Mouse (Mus musculus): ENCODE measurements around the gene Dnah1.

Gene Dnah1

DNA sequence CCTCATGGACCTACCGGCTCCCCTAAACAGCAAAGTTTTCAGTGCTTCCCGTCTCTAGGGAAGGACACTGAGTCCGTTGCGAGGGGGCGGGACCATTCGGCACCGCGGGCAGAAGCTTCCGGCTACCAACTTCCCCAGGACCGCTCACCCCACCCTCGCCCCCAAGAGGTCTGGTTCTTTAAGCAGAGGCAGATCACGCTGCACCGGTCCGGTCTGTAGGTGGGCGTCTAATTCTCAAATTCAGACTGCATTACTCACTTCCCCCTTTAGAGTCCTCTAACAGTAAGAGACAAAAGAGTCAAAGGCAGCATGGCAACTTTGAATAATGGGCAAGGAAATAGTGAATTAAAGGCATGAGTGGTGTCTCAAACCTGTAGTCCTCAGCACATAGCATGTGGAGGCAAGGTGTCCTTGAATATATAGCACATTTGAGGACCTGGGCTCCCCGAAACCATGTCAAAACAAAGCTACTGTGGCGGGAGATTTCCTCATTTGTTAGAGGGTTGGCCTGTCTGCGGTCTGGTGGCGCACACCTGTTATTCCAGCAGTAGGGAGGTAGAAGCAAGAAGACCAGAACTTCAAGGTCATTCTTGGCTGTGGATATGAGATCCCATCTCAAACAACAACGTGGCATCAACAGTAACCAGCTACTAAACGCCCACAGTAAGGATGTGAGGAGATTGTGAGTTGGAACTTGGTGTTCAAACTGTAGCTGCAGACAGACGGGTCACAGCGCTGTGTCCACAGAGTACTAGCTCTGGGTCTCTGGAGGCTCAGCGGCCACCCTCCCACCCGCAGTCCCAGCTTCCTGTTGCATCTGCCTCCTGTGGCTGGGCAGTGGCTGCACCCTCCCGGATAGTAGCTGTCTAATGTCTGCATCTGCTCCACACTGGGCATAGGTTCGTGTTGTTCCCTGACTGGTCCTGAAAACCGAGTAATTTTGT lies at the start of gene Dnah1:
TSS of gene Dnah1 (minus strand) at position 48 of the 944 bp plus-strand sequence.
- DNase-seq: peak; percentile 57 to 62

DNA sequence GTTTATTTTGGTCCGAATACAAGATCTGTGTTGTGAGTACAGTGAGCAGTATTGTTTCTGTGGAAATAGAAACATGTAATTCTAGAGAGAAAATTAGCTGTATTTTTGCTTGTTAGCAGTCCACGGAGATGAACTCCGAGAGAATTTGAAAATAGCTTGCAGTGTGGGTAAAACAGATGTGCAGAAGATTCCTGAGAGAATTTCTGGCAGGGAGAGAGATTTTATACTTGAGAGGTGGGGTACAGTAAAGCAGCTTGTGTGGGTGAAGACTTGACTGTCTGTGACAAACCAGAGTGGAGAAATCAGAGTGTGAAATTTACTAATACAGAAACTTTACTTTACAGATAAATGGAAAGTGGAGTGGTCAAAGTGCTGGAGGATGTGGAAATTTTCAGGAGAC lies 45.7 kb upstream of the Dnah1 start:
- no peak for DNase-seq

DNA sequence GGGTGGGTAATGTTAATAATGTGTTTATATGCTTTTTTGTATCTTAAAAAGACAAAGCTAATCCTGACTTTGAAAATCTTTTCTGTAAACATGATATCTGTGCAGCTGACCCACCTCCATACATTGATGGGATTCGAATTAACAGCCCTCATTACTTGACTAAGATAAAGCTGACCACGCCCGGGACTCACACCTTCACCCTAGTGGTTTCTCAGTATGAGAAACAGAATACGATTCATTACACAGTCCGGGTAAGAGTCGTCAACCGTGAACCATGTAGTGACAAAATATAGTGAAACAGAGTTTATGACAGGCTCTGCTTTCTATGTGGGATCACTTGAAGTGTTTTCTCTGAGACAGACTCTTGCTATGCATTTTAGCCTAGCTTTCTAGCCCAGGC lies 44.3 kb upstream of the Dnah1 start:
- no peak for DNase-seq

DNA sequence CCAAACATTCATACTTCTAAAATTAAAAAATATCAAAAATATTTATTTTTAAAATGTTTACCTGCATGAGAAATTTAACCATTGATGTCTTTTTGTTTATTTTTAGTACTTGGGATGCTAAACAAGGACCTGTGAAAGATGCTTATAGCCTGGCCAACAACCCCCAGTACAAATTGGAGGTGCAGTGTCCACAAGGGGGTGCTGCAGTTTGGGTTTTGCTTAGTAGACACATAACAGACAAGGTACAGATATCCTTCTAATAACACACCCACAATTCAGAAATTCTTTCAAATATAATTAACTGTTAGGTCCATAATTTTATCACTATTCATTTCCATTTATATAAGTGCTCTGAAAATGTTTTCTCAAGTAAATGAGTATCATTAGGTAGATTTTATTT lies 41.7 kb upstream of the Dnah1 start:
- DNase-seq: peak; percentile 65 to 77

DNA sequence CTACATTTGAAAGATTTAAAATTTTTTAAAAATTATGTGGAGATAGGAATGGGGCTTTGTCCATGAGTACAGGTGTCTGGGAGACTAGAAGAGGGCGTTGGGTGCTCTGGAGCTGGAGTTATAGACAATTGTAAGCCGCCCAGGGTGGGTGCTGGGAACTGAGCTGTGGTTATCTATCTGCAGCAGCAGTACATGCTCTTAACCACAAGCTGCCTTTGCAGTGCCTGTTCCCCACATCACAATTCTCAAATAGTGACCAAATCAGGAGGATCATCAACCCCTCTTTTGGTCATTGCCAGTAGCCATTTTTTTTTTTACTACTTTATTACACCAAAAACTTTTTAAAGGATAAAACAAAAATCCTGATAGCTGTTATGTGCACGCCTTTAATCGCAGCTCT lies 40.9 kb upstream of the Dnah1 start:
- no peak for DNase-seq

DNA sequence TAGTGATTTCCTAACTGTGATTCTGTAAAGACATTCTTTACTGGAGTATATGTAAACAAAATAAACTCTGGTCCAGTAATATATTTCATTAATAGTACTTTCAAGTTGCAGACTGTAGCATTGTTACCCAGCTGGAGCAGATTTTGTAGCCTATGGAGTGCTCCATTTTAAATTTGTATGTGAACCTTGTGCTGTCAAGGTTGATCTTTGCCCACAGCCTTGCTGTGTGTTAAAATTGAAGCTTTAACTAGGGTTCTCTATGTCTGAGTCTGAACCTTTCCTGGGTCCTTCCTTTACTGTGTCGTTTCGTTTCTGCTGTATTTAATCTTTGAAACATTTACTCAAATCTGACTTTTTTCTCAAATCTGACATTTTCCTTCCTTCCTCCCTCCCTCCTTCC lies 38.5 kb upstream of the Dnah1 start:
- no peak for DNase-seq

DNA sequence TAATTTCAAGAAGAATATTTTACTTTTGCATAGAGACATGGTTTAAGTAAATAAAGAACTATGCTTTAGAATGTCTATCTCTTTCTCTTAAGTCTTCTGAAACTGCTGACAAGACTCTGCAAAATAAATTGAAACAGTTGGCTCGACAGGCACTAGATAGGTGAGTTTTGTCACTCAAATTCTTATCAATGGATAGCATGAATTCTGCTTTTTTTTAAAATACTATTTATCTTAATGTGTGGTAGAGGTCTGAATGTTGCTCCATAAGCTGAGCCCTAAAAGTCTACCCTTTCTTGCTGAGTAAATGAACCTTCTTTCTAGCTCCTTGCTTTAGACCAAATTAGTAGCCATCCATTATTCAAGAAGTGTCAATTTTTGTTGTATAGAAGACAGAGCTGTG lies 21.7 kb upstream of the Dnah1 start:
- no peak for DNase-seq

DNA sequence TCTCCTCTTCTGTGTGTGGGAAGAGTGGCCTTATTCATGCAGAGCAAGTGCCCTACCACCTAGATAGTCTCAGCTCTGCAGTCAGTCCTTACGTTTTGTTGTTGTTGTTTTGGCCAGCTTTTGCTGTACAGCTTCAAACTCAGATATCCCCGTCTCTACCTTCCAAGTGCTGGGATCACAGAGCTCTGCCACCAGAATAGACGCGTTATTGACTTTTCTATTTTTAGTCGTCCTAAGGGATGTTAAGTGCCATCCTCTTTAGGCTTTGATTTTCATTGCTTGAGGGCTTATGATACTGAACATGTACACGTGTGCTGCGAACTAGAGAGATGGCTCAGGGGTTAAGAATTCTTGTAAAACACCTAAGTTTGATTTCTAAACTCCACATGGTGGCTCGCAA lies 19.5 kb upstream of the Dnah1 start:
- DNase-seq: no peak

DNA sequence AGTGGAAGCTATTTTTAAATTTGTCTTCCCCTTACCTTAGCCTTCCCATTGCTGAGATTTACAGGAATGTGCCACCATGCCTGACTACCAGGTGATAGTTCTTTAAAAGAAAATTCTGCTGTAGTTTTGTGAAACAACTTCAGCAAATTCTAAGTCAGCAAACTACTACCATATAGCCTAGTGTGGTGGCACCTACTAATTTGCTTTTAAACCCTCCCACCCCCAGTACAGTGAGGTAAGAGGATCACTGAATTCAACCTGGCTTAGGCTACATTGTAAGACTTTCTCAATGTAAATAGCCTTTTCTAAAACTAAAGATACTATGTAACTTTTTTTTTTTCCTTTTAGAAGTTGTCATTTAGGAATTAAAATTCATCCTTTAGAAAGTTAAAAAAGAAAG lies 14.3 kb upstream of the Dnah1 start:
- DNase-seq: no peak

DNA sequence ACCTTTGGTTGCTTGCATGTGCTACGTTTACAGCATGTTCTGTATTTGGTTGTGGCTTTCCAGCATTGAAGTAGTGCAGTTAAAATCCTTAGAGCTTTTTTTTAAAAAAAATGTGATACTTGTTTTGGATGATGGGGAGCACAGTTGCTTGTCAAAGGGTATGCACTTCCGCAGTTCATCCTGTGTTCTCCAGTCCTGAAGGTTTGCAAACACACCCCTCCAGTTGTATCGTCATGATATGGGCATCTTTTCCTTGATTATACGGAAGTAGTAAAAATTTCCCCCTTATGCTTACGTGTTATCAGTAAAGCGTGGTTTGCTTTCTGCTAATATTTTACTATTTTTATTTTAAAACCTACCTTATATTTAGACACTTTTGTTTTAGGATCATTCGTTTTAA lies 13.7 kb upstream of the Dnah1 start:
- DNase-seq: no peak

DNA sequence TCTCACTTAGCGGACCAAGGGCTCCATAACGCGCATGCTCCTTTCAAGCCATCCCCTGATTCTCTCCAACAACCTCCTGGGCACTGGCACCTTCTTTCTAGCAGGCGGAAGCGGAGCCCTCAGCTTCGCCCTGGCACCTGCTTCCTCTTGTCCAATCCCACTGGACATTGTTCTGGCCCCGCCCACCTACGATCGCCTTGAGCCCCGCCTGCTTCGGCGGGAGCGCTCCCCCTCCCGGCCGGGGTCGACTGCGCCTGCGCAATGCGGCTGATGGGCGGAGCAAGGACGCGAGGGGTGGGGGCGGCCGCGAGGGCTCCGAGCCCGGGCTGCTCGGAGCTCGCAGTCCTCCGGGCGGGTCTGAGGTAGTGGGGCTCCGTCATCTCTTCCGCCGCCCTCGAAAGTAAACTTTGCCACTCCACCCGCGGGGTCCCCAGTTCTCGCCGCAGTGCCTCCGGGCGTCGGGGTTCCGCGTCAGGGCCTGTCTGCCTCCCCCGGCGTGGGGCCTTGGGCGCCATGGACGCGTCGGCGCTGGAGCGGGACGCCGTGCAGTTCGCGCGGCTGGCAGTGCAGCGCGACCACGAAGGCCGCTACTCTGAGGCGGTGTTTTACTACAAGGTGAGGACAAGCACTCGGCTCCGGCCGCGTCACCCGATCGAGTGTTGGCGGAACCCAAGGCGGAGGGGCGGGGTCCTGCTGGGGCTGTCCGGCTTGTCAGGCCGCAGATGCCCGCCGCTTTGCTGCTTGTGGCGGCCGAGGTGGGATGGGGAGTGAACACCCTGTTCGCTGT lies 12.9 kb upstream of the Dnah1 start, which contains the start of gene Capn7:
TSS of gene Capn7 (plus strand) at position 270 of the 787 bp plus-strand sequence.
- DNase-seq: peak; percentile 96 to 99

DNA sequence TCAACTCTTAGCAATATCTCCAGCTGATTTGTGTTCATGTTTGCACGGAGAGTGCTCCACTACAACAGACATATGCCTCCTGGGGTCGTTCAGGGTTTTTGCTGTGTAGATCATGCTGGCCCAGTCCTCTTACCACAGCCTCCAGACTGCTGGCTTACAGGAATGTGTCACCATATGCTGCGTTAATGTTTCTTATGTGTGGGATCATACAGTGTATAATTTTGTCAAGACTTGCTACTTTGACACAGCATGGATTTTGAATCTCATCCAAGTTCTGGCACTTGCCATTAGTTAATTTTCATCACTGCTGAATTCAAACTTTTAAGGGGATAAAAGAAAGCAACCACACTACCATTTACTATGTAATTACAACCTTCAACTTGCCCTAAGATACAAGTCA lies 12.1 kb upstream of the Dnah1 start:
- DNase-seq: no peak

DNA sequence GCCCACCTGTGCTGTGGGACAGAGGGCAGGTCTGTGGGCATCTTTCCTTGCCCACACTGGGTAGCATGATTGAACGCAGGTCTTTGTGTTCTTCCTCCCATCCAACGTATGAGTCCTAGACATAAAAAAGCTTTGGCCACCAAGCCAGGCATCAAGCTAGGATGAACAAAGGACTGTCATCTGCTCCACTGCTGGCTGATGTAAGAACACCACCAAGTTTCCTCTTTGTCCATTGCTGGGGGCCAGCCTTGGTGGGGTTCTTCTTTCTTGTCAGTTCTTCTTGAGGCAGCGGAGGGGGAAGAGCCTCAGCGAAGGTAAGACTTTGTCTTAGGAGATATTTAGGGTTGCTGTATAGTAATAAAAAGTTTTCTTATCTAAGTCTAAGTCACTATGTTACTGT lies 7.3 kb upstream of the Dnah1 start:
- no peak for DNase-seq

DNA sequence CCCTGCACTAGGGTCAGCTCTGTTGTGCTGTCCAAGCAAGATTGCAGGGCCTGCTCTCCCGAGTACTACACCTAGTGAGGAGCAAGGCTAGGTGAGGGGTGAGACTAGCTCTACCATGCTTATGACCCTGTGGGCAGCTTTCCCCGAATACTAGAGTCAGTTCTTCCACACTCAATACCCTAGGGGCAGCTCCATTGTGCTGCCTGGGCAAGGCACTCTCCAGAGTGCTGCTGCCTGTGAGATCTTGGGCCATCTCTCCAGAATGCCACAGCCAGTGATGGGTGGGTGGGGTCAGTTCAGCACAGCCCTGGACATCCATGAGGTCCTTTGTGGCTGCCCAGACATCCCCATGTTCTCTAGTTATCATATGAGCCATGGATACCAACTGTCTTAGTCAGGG lies 6.0 kb upstream of the Dnah1 start:
- DNase-seq: no peak

DNA sequence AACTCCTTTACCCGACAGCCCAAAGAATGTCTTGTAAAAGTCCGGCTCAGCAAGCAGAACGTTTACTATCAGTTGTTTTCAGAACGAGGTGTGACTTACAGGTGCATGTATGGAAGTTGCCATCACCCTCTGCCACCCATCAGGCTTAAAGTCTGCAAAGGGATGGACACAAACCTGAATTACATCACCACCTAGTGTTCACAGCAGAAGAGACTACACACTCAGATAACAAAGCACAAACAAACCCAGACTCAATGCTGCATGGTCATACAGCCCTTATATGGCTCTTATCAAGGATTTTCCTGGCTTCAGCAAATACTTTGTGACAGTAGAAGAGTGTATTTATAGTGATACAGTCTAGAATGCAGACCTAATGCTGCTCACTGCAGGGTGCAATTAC lies 4.0 kb upstream of the Dnah1 start:
- DNase-seq: no peak

DNA sequence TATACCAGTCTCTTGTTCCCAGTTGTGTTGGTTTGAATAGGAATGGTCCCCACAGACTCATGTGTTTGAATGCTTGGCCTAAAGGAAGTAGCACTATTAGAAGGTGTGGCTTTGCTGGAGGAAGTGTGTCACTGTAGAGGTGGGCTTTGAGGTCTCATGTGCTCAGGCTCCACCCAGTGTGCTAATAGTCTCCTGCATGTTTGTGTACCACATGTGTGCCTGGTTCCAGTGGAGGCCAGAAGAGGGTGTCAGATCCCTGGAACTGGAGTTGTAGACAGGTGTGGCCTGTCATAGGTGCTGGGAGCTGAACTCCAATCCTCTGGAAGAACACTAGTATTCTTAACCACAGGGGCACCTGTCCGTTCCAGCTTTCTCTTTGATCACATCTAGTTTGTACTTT lies 3.5 kb upstream of the Dnah1 start:
- DNase-seq: no peak

DNA sequence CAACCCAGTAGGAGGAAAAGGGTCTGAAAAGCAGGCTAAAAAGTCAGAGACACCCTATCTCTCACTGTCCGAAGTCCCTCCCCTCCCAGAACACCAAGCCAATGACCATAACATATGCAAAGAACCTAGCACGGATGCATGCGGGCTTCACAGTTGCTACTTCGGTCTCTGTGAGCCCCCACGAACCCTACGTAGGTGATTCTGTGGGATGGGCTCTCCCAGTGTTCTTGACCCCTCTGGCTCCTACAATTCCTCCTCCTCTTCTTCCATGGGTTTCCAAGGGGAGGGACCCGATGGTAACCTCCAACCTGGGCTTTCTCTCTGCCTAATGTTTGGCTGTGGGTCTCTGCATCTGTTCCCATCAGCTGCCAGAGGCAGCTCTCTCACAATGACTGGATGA lies 3.1 kb upstream of the Dnah1 start:
- no peak for DNase-seq

DNA sequence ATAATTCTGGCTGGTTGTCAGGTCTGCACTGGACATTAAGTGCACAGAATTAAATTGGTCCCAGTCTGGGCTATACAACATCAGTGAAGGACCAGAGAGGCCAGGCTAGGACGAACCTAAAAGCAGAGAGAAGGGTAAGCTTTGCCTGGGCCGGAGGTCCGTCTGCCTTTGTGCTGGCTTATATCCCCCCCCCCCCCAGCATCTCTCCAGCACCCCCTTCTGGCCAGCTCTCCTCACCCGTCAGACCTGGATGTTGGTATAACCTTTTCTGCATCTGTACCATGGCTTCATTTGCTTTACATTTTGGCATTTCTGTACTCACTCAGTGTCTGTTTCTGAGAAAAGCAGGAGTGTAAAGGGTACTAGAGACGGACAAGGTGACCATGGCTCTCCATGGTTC lies 1.9 kb upstream of the Dnah1 start:
- DNase-seq: no peak

DNA sequence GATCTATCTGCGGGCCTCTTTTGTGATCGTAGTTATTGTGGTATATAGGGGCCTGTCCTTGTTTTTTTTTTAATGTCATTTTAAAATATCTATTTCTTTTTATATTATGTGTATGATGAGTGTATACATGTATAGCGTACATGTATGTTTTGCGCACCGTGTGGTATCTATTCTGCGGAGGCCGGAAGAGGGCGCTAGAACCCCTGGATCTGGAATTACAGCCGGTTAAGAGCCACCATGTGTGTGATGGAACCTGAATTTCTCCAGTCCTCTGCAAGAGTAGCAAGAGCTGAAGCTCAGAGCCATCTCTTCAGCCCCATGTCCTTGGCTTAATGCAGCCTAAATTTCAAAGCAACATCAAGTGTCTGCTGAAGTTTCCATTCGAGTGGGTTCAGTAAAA lies 1.2 kb upstream of the Dnah1 start:
- DNase-seq: no peak

DNA sequence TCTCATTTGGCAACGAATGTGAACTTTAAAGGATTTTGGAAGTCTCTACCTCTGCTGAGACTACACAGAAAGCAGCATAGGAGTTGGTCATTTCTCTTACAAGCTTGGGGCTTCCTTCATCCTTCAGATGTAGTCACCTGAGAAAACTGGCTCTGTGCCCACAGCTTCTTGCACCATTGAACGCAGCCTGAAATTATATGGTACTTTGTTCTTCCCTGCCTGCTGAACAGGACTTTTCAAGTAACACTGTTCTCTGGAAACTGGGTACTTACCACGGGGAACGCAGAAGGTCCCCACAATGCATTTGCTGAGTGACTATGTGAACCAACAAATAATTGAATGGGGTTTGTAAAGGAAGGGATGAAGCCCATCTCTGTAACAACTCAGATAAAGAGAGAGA lies 507 bp downstream of the Dnah1 start:
- DNase-seq: no peak

DNA sequence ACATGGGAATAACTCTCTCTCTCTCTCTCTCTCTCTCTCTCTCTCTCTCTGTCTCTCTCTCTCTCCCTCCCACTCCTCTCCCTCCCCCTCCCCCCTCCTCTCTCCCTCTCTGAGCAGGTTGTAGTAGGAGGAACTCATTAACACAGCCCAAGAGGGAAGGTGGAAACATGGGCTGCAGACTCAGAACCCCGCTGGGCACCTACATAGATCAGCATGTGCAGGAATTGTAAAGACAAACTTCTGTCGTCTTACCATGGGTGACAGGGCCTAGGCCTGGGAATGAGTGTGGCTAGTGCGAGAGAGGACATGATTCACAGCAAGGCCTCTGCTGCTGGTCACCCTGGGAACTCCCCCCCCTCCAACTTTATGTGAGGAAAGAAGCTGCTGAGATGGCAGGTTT lies 1.5 kb downstream of the Dnah1 start:
- DNase-seq: no peak

DNA sequence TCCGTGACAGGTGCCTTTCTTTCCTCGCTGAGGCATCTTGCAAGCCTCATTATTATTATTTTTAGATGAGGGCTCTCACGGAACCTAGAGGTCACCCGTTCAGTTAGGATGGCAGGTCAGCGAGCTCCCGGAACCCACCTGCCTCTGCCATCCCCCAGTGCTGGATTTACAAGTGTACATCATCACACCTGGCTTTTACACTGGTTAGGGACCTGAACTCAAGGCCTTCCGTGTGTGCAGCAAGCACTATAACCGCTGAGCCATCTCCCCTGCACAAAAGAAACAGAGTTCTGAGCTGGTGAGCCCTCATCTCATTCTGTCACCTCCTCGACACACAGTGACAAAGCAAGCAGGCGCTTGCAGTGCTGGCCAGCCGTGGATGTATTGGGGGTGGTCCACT lies 2.5 kb downstream of the Dnah1 start:
- no peak for DNase-seq

DNA sequence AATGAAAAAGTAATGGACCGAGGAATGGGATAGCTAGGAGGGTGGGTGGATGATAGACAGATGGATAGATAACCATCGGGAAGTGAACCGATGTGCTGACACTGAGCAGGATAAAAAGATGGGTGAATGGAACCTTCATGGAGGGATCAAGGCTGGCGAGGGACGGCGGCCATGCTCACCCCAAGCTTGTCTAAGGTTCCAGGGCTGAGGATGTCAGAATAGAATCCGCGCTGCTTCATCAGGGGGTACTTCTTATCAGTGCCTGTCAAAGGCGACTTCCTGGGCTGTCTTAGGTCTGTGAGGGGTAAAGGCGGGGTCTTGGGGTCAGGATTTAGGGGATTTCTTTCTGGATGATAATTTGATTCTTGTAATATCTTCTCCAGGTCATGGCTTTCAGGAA lies 4.2 kb downstream of the Dnah1 start:
- DNase-seq: no peak

DNA sequence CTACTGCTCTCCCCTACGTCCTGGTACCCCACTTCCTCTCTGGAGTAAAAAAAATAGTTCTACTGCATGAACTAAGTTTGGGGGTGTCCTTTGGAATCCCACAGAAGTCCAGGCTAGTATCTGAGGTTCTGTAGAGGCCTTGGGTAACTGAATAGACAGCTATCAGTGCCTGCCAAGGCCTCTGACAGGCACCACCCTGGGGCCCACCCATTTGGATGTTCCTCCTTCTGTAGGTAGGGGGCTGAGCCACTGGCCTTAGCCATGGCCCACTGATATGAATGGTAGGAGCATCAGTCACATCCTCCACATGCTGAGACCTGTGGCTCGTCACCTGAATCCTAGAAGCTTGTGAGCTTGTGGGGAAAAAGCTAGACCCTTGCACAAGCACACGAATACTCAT lies 5.9 kb downstream of the Dnah1 start:
- DNase-seq: no peak

All from thymus, postnatal 36 days (tissue).